Mouse (Mus musculus) layer of hippocampus, postnatal 10 days (tissue): ENCODE results near the gene Gak. TPM values are rescaled to one million over a fixed set of nuclear protein-coding genes. Genes with fewer than 3 reads are reported as not detected.

ENCODE experiments used
- DNase-seq, 2 experiments: peaks; one replicate each; pipeline ENCODE4 v3.0.0; 2021; ENCODE audit warnings: low spot score in 2 of 2
- total RNA-seq, 2 experiments: library from RNA; stranded (reverse); gene quantifications; 2 replicates each; pipeline ENCODE4 v1.2.3; 2021

The Gak gene
- total RNA-seq, 2 experiments from 2014 or later, result 87.7 to 89.7 TPM

DNA sequence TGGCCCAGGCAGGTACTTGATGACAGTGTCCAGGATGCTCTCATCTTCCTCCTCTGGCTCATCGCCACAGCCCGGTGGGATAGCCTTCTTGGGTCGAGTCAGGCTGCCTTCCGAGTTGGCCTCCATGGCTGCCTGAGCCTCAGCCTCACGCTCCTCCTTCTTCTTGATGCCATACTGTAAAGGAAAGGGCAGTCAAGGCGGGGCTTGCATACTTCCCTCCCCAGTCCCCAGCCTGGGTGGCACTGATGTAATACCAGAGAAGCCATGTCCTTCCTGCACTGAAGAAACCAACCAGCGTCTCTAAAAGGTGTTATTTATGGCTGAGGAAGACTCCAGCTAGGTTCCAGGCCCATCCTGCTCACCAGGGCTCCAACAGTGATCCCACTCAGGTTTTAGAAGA, 109.4 kb downstream of the Gak start:
- DNase-seq, result no peak

Other genes with a start within 250 kb of the Gak start
- under 1 TPM in 1 of 2 experiments, not detected in 1; 0.25 TPM for gene Pde6b, start 241.4 kb downstream of the Gak start, total RNA-seq
- gene Atp5k, start 195.3 kb downstream of the Gak start, total RNA-seq, result 100 to 1,000 TPM; 414 to 429 TPM
- gene Mfsd7a, start 180.9 kb downstream of the Gak start, total RNA-seq, result under 1 TPM; 0.41 to 0.80 TPM
- 10 to 100 TPM; 69.3 to 71.4 TPM for gene Pcgf3, start 168.5 kb downstream of the Gak start, total RNA-seq
- gene Cplx1, start 79.7 kb downstream of the Gak start, total RNA-seq, result 100 to 1,000 TPM; 396 to 463 TPM
- gene Tmem175, start within 50 bp of the Gak start, total RNA-seq, result 10 to 100 TPM; 35.8 to 36.6 TPM
- gene Idua, start 30.6 kb upstream of the Gak start, total RNA-seq, result 1 to 10 TPM; 8.6 to 9.4 TPM
- gene Dgkq, start 39.9 kb upstream of the Gak start, total RNA-seq, result 10 to 100 TPM; 56.4 to 61.2 TPM
- gene Slc26a1, start 45.8 kb upstream of the Gak start, total RNA-seq, result 1 to 10 TPM; 2.6 to 3.2 TPM
- 10 to 100 TPM; 18.5 to 22.5 TPM for gene Fgfrl1, start 62.6 kb upstream of the Gak start, total RNA-seq
- not detected for gene Rnf212, start 145.2 kb upstream of the Gak start, total RNA-seq
- gene Tmed11, start 165.6 kb upstream of the Gak start, total RNA-seq, result not detected
- gene Vmn2r8, start 179.1 kb upstream of the Gak start, total RNA-seq, result not detected
- gene Vmn2r9, start 222.8 kb upstream of the Gak start, total RNA-seq, result not detected